Mouse (Mus musculus): ENCODE results near the gene Opn1sw.
"Not testable (repeated sequence)": the region's sequence is repeated elsewhere in the genome, so short reads cannot be mapped to it uniquely, and the experiment has no call there.

The Opn1sw gene

GRCm38 (mm10) chr6:29395910-29396713 lies 7.8 kb upstream of the Opn1sw start, which contains the start of gene Ccdc136:
TSS of gene Ccdc136 (plus strand) at chr6:29396309.
- peak; percentile 79 to 85 for DNase-seq

- DNase-seq = no peak
Measured at GRCm38 (mm10) chr6:29394286-29394685, 6.0 kb upstream of the Opn1sw start.

GRCm38 (mm10) chr6:29391802-29392201 lies 3.5 kb upstream of the Opn1sw start:
- DNase-seq = no peak

GRCm38 (mm10) chr6:29391241-29391640 lies 3.0 kb upstream of the Opn1sw start:
- DNase-seq = not testable (repeated sequence)

- not testable (repeated sequence) for DNase-seq
Measured at GRCm38 (mm10) chr6:29390500-29390899, 2.2 kb upstream of the Opn1sw start.

GRCm38 (mm10) chr6:29389425-29389824 lies 1.2 kb upstream of the Opn1sw start:
- no peak for DNase-seq

- peak; percentile 91 to 94 for DNase-seq
Measured at GRCm38 (mm10) chr6:29388606-29389080, 375 bp upstream of the Opn1sw start.

- DNase-seq = no peak
Measured at GRCm38 (mm10) chr6:29382442-29382841, 5.8 kb downstream of the Opn1sw start.

- no peak for DNase-seq
Measured at GRCm38 (mm10) chr6:29379954-29380353, 8.3 kb downstream of the Opn1sw start.

- DNase-seq = no peak
Measured at GRCm38 (mm10) chr6:29378678-29379077, 9.6 kb downstream of the Opn1sw start.

GRCm38 (mm10) chr6:29377386-29377785 lies 10.9 kb downstream of the Opn1sw start:
- no peak for DNase-seq

GRCm38 (mm10) chr6:29365277-29365676 lies 23.0 kb downstream of the Opn1sw start:
- DNase-seq = no peak

GRCm38 (mm10) chr6:29363129-29363515 lies 25.1 kb downstream of the Opn1sw start:
- no peak for DNase-seq

GRCm38 (mm10) chr6:29362246-29363128 lies 25.8 kb downstream of the Opn1sw start:
- DNase-seq = no peak

GRCm38 (mm10) chr6:29360211-29360610 lies 28.1 kb downstream of the Opn1sw start:
- DNase-seq = no peak

GRCm38 (mm10) chr6:29359386-29359785 lies 28.9 kb downstream of the Opn1sw start:
- no peak for DNase-seq

- no peak for DNase-seq
Measured at GRCm38 (mm10) chr6:29352816-29353215, 35.5 kb downstream of the Opn1sw start.

GRCm38 (mm10) chr6:29351613-29352012 lies 36.7 kb downstream of the Opn1sw start:
- no peak for DNase-seq

GRCm38 (mm10) chr6:29348371-29348724 lies 39.9 kb downstream of the Opn1sw start:
- DNase-seq = no peak

GRCm38 (mm10) chr6:29347665-29348370 lies 40.5 kb downstream of the Opn1sw start, which contains the start of gene Calu:
TSS of gene Calu (plus strand) at chr6:29348069.
- DNase-seq = peak; percentile 100

- DNase-seq = no peak
Measured at GRCm38 (mm10) chr6:29347189-29347588, 41.1 kb downstream of the Opn1sw start.

GRCm38 (mm10) chr6:29346512-29346911 lies 41.8 kb downstream of the Opn1sw start:
- DNase-seq = not testable (repeated sequence)

- DNase-seq = no peak
Measured at GRCm38 (mm10) chr6:29329514-29329913, 58.8 kb downstream of the Opn1sw start.
